Mouse (Mus musculus) liver, adult 2 months (tissue): ENCODE data around the gene Cyfip1.

Source experiments
- CTCF ChIP-seq: fragments of 200-500 bp; IDR thresholded peaks from 2 replicates; pipeline ENCODE4 v1.5.1; 2011; ENCODE audit warnings: low read depth, low read length, control low read depth
- POLR2A ChIP-seq: fragments of 200-500 bp; IDR thresholded peaks from 2 replicates; pipeline ENCODE4 v1.6.1; 2011; ENCODE audit warnings: low read length, control low read depth; ENCODE audit not compliant: insufficient read depth; ENCODE audit errors: extremely low read depth

GRCm38 (mm10) chr7:55889996-55890395, 48.5 kb downstream of the Cyfip1 start:
- TF ChIP-seq CTCF (no peak), POLR2A (no peak)
